Mouse (Mus musculus) intestine, postnatal 0 days (tissue): ENCODE measurements at regions not wholly inside any gene's neighbourhood (a gene's known extent, or its start where the extent isn't known, plus 50 kb on each side); places are given as distances from the start of the nearest gene placed in this dataset.

Experiments
- ATAC-seq: fragments of 200-750 bp; cut with Nextera tagmentation; 2 replicates; pipeline ENCODE4 v1.8.0; 2017; ENCODE audit warnings: mild to moderate bottlenecking, moderate TSS enrichment, moderate library complexity
- H3K27ac ChIP-seq: fragments of 300-500 bp; sonication (generic); 2 replicates; pipeline ENCODE4 v1.5.1; 2014; ENCODE audit warnings: mild to moderate bottlenecking, low read depth, low read length, moderate library complexity
- H3K27me3 ChIP-seq: fragments of 300-500 bp; sonication (generic); replicated peaks from 2 replicates; pipeline ENCODE4 v1.6.1; 2014; ENCODE audit warnings: low read length, mixed read lengths; ENCODE audit not compliant: control insufficient read depth, insufficient read depth
- H3K36me3 ChIP-seq: fragments of 300-500 bp; sonication (generic); 2 replicates; pipeline ENCODE4 v1.6.1; 2014; ENCODE audit warnings: mild to moderate bottlenecking, moderate library complexity; ENCODE audit not compliant: control insufficient read depth, insufficient read depth
- H3K4me1 ChIP-seq: fragments of 300-500 bp; sonication (generic); replicated peaks from 2 replicates; pipeline ENCODE4 v1.6.1; 2014; ENCODE audit warnings: antibody characterized with exemption, low read length, mixed read lengths; ENCODE audit not compliant: control insufficient read depth, insufficient read depth
- H3K4me2 ChIP-seq: fragments of 300-500 bp; sonication (generic); replicated peaks from 2 replicates; pipeline ENCODE4 v1.6.1; 2014; ENCODE audit warnings: low read depth, mild to moderate bottlenecking, moderate library complexity
- H3K4me3 ChIP-seq: fragments of 300-500 bp; sonication (generic); 2 replicates; pipeline ENCODE4 v1.5.1; 2014; ENCODE audit warnings: low read depth, low read length
- H3K9ac ChIP-seq: fragments of 300-500 bp; sonication (generic); 2 replicates; pipeline ENCODE4 v1.6.1; 2014; ENCODE audit warnings: mild to moderate bottlenecking, low read depth, low read length
- H3K9me3 ChIP-seq: fragments of 300-500 bp; sonication (generic); 2 replicates; pipeline ENCODE4 v1.6.1; 2016; ENCODE audit warnings: mixed run types; ENCODE audit not compliant: control insufficient read depth
- CTCF ChIP-seq: sonication (generic); IDR thresholded peaks from 2 replicates; pipeline ENCODE4 v1.5.1; 2016; ENCODE audit warnings: low read depth, mild to moderate bottlenecking, control low read depth, antibody characterized with exemption, moderate library complexity
- WGBS: fragments of 180-500 bp; shearing (Covaris S2); extraction: QIAGEN DNeasy Blood & Tissue Kit; methylation state at CpG from one replicate; pipeline ENCODE4 v1.1.7; 2014; 5-methylcytosine and 5-hydroxymethylcytosine counted together

- no peak overlapping the region for H3K27ac ChIP-seq
- no peak for ATAC-seq
- no peaks in the 10 kb centered on the region for H3K27me3 ChIP-seq
- no peak overlapping the region for H3K9ac ChIP-seq
- no peaks in the 10 kb centered on the region for H3K4me1 ChIP-seq
- H3K4me3 ChIP-seq, result no peak overlapping the region
- WGBS, result 52% methylated on average over 3 of the region's 3 CpGs
- no peaks in the 10 kb centered on the region for H3K36me3 ChIP-seq
- H3K9me3 ChIP-seq, result no peaks in the 10 kb centered on the region
- no peak for TF ChIP-seq CTCF
- no peak overlapping the region for H3K4me2 ChIP-seq
These were observed 125.9 kb upstream of the Rxylt1 start for GRCm38 (mm10) chr10:122223076-122223475.

- no peak overlapping the region for H3K4me3 ChIP-seq
- H3K36me3 ChIP-seq, result no peaks in the 10 kb centered on the region
- no peaks in the 10 kb centered on the region for H3K4me1 ChIP-seq
- H3K9ac ChIP-seq, result no peak overlapping the region
- no peak overlapping the region for H3K27ac ChIP-seq
- H3K9me3 ChIP-seq, result no peaks in the 10 kb centered on the region
- no peaks in the 10 kb centered on the region for H3K27me3 ChIP-seq
- WGBS, result 65% methylated on average over 4 of the region's 4 CpGs
- H3K4me2 ChIP-seq, result no peak overlapping the region
- TF ChIP-seq CTCF, result no peak
- ATAC-seq, result no peak
These were observed 120.4 kb upstream of the Rxylt1 start for GRCm38 (mm10) chr10:122217594-122217993.

- H3K4me3 ChIP-seq, result no peak overlapping the region
- TF ChIP-seq CTCF, result no peak
- no peaks in the 10 kb centered on the region for H3K9me3 ChIP-seq
- H3K4me1 ChIP-seq, result no peaks in the 10 kb centered on the region
- no peak overlapping the region for H3K27ac ChIP-seq
- no peak for ATAC-seq
- no peak overlapping the region for H3K9ac ChIP-seq
- no peaks in the 10 kb centered on the region for H3K36me3 ChIP-seq
- no peaks in the 10 kb centered on the region for H3K27me3 ChIP-seq
- 52% methylated on average over 4 of the region's 4 CpGs for WGBS
- H3K4me2 ChIP-seq, result no peak overlapping the region
These were observed 102.6 kb upstream of the Rxylt1 start for GRCm38 (mm10) chr10:122199791-122200190.

GRCm38 (mm10) chr10:122197703-122198102 is 100.5 kb upstream of the Rxylt1 start:
- Histone ChIP-seq H3K4me2 (no peak overlapping the region), H3K36me3 (no peaks in the 10 kb centered on the region), H3K4me1 (no peaks in the 10 kb centered on the region), H3K4me3 (no peak overlapping the region), H3K9ac (no peak overlapping the region), H3K27ac (no peak overlapping the region), H3K9me3 (no peaks in the 10 kb centered on the region), H3K27me3 (no peaks in the 10 kb centered on the region)
- no peak for TF ChIP-seq CTCF
- ATAC-seq, result no peak
- 74% methylated on average over 4 of the region's 4 CpGs for WGBS

GRCm38 (mm10) chr10:122194139-122194538 is 97.0 kb upstream of the Rxylt1 start:
- no peak overlapping the region for H3K27ac ChIP-seq
- H3K9ac ChIP-seq, result no peak overlapping the region
- no peaks in the 10 kb centered on the region for H3K27me3 ChIP-seq
- 82% methylated on average over 9 of the region's 9 CpGs for WGBS
- H3K4me1 ChIP-seq, result no peaks in the 10 kb centered on the region
- H3K4me2 ChIP-seq, result no peak overlapping the region
- no peak for TF ChIP-seq CTCF
- no peak for ATAC-seq
- no peaks in the 10 kb centered on the region for H3K36me3 ChIP-seq
- no peaks in the 10 kb centered on the region for H3K9me3 ChIP-seq
- no peak overlapping the region for H3K4me3 ChIP-seq

- H3K27me3 ChIP-seq, result no peaks in the 10 kb centered on the region
- 89% methylated on average over 5 of the region's 5 CpGs for WGBS
These were observed 96.2 kb upstream of the Rxylt1 start for GRCm38 (mm10) chr10:122193343-122193742.

GRCm38 (mm10) chr10:122185152-122185745 is 88.1 kb upstream of the Rxylt1 start:
- Histone ChIP-seq H3K9ac (no peak overlapping the region), H3K27me3 (no peaks in the 10 kb centered on the region), H3K4me2 (no peak overlapping the region), H3K36me3 (no peaks in the 10 kb centered on the region), H3K4me1 (no peaks in the 10 kb centered on the region), H3K4me3 (no peak overlapping the region), H3K9me3 (no peaks in the 10 kb centered on the region), H3K27ac (no peak overlapping the region)
- TF ChIP-seq CTCF, result no peak
- WGBS, result 88% methylated on average over 9 of the region's 9 CpGs
- no peak for ATAC-seq

More at GRCm38 (mm10) chr10:122193343-122193742, 96.2 kb upstream of the Rxylt1 start:
- no peaks in the 10 kb centered on the region for H3K9me3 ChIP-seq
- no peaks in the 10 kb centered on the region for H3K4me1 ChIP-seq
- H3K4me3 ChIP-seq, result no peak overlapping the region
- ATAC-seq, result no peak
- no peak overlapping the region for H3K4me2 ChIP-seq
- no peak overlapping the region for H3K27ac ChIP-seq
- TF ChIP-seq CTCF, result no peak
- no peak overlapping the region for H3K9ac ChIP-seq
- H3K36me3 ChIP-seq, result no peaks in the 10 kb centered on the region
